Mouse (Mus musculus) CH12.LX (cell line): ENCODE data around the gene Csnk1g1.

ENCODE experiments used
- CTCF ChIP-seq, 2 experiments: IDR thresholded peaks in 1 of 2; conservative IDR thresholded peaks in 1 of 2; 2 replicates each; pipeline ENCODE4 v1.5.1; 2011 to 2012; ENCODE audit warnings: low read depth in 2 of 2, low read length in 2 of 2, improper control_type of control experiment in 1 of 2, inconsistent platforms in 1 of 2, mild to moderate bottlenecking in 1 of 2, moderate library complexity in 1 of 2
- E2F4 ChIP-seq: IDR thresholded peaks from 2 replicates; pipeline ENCODE4 v1.6.1; 2011; ENCODE audit warnings: low read depth, low read length, improper control_type of control experiment; ENCODE audit not compliant: insufficient replicate concordance
- EP300 ChIP-seq: IDR thresholded peaks from 2 replicates; pipeline ENCODE4 v1.6.1; 2011; ENCODE audit warnings: low read length, improper control_type of control experiment
- JUN ChIP-seq: IDR thresholded peaks from 2 replicates; pipeline ENCODE4 v1.6.1; 2011; ENCODE audit warnings: low read depth, mild to moderate bottlenecking, low read length, improper control_type of control experiment, moderate library complexity; ENCODE audit not compliant: insufficient read depth
- MAFK ChIP-seq: IDR thresholded peaks from 2 replicates; pipeline ENCODE4 v1.6.1; 2011; ENCODE audit warnings: low read length, improper control_type of control experiment; ENCODE audit not compliant: insufficient replicate concordance
- MAX ChIP-seq: IDR thresholded peaks from 2 replicates; pipeline ENCODE4 v1.6.1; 2011; ENCODE audit warnings: low read length, improper control_type of control experiment
- MXI1 ChIP-seq: IDR thresholded peaks from 2 replicates; pipeline ENCODE4 v1.6.1; 2011; ENCODE audit warnings: mild to moderate bottlenecking, low read depth, low read length, improper control_type of control experiment
- MYC ChIP-seq: IDR thresholded peaks from 2 replicates; pipeline ENCODE4 v1.6.1; 2011; ENCODE audit warnings: low read depth, mild to moderate bottlenecking, improper control_type of control experiment, low read length
- POLR2A ChIP-seq: IDR thresholded peaks from 2 replicates; pipeline ENCODE4 v1.6.1; 2011; ENCODE audit warnings: low read depth, mild to moderate bottlenecking, improper control_type of control experiment, low read length
- SMC3 ChIP-seq: IDR thresholded peaks from 2 replicates; pipeline ENCODE4 v1.6.1; 2011; ENCODE audit warnings: low read depth, low read length, improper control_type of control experiment
- TCF12 ChIP-seq: IDR thresholded peaks from 2 replicates; pipeline ENCODE4 v1.6.1; 2014; ENCODE audit warnings: low read depth, mild to moderate bottlenecking, inconsistent platforms, low read length, improper control_type of control experiment
- ZC3H11A ChIP-seq: IDR thresholded peaks from 2 replicates; pipeline ENCODE4 v1.6.1; 2012; ENCODE audit warnings: low read depth, mild to moderate bottlenecking, inconsistent platforms, low read length, improper control_type of control experiment
- ZMIZ1 ChIP-seq: IDR thresholded peaks from 2 replicates; pipeline ENCODE4 v1.6.1; 2012; ENCODE audit warnings: low read depth, mild to moderate bottlenecking, inconsistent platforms, low read length, improper control_type of control experiment

- TF ChIP-seq CTCF (conservative IDR thresholded peaks at IDR 0.05 in 1 of 2, IDR thresholded peaks at IDR 0.05 in 1 of 2; ENCODE audit: low read depth in 2 of 2, low read length in 2 of 2) (no peak), ZC3H11A (no peak), EP300 (no peak), MXI1 (no peak), POLR2A (no peak), MYC (no peak), JUN (no peak), SMC3 (no peak), MAX (no peak), E2F4 (no peak), TCF12 (no peak), MAFK (no peak), ZMIZ1 (no peak)
These were observed 5.3 kb downstream of the Csnk1g1 start for GRCm38 (mm10) chr9:65913976-65914375.
